Mouse (Mus musculus) olfactory bulb, adult 2 months (tissue): ENCODE data around the gene Vasp. TPM values are rescaled to one million over a fixed set of nuclear protein-coding genes. Genes with fewer than 3 reads are reported as not detected.

ENCODE experiments used
- H3K27ac ChIP-seq: fragments of 200-500 bp; 2 replicates; pipeline ENCODE4 v1.5.1; 2012; ENCODE audit warnings: low read depth, low read length; ENCODE audit not compliant: insufficient read depth
- H3K4me1 ChIP-seq: fragments of 200-500 bp; 2 replicates; pipeline ENCODE4 v1.6.1; 2012; ENCODE audit warnings: low read length; ENCODE audit not compliant: control insufficient read depth, insufficient read depth
- H3K4me3 ChIP-seq: fragments of 200-500 bp; 2 replicates; pipeline ENCODE4 v1.5.1; 2012; ENCODE audit warnings: mild to moderate bottlenecking, low read depth, low read length, moderate library complexity; ENCODE audit not compliant: insufficient read depth
- CTCF ChIP-seq: fragments of 200-500 bp; IDR thresholded peaks from 2 replicates; pipeline ENCODE4 v1.5.1; 2012; ENCODE audit warnings: low read depth, mild to moderate bottlenecking, low read length, moderate library complexity; ENCODE audit not compliant: insufficient read depth
- POLR2A ChIP-seq: fragments of 200-500 bp; IDR thresholded peaks from 2 replicates; pipeline ENCODE4 v1.6.1; 2012; ENCODE audit warnings: mild to moderate bottlenecking, low read depth, low read length, moderate library complexity; ENCODE audit not compliant: insufficient read depth
- WGBS: fragments of 180-500 bp; shearing (Covaris S2); methylation state at CpG from one replicate; pipeline ENCODE4 v1.1.7; 2018; 5-methylcytosine and 5-hydroxymethylcytosine counted together
- polyA plus RNA-seq: library from polyadenylated mRNA; stranded (reverse); fragments of >200 nt; gene quantifications from 2 replicates; pipeline ENCODE4 v1.2.4, GENCODE M21; 2012; ENCODE audit warnings: low replicate concordance; ENCODE audit not compliant: missing spikeins, insufficient read depth, insufficient read length

Gene Vasp
- polyA plus RNA-seq, 1 experiment, result not detected

DNA sequence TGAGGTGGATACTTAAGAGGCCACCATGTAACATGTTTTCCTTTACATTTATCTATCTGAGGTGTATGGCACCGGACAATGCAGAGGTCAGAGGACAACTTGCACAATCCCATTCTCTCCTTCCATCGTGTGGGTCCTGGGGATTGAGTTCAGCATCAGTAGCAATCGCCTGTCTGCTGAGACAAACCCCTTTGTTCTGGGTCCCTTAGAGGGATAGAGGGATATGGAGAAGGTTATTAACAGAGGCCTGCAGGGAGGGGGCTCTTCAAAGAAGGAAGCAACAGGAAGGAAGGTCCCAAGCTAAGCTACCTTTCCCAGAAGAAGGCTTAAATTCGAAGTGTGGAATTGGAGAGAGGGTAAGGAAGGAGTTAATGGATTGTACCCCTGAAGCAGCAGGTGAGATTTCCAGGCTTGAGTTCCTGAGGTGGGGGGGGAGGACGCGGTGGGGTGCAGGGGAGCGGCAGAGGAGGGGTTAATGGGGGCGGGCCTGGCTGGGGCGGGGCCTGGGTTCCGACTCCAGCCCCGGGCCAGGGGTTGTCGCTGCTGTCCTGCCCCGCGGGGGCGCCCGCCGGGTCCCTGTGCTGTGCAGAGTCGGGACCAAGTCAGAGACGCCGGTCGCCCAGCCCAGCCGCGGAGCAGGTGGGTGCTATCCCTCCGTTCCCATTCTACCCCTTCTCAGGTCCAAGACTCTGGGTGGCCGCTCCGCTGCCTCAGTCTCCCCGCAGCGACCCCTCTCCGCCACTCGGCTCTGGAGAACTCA lies 59.4 kb downstream of the Vasp start, which contains the start of gene Gpr4:
Gene Gpr4 (plus strand): TSS at position 543 of the 760 bp plus-strand sequence.
- whole genome bisulfite sequencing, result 5% methylated on average over 29 of the region's 30 CpGs
- peak within 1 kb of the TSS; percentile 52 for H3K4me3 ChIP-seq
- H3K4me1 ChIP-seq, result peaks cover 11% of the 10 kb centered on the region
- no peak for TF ChIP-seq POLR2A
- TF ChIP-seq CTCF, result no peak
- no peak within 1 kb of the TSS; the same call in 1 of the 2 replicates for H3K27ac ChIP-seq

GRCm38 (mm10) chr7:19211041-19211675 lies 60.5 kb downstream of the Vasp start:
- no peak overlapping the region for H3K27ac ChIP-seq
- TF ChIP-seq CTCF, result no peak
- TF ChIP-seq POLR2A, result no peak
- WGBS, result 80% methylated on average over 5 of the region's 5 CpGs
- peaks cover 11% of the 10 kb centered on the region for H3K4me1 ChIP-seq
- H3K4me3 ChIP-seq, result no peak overlapping the region

DNA sequence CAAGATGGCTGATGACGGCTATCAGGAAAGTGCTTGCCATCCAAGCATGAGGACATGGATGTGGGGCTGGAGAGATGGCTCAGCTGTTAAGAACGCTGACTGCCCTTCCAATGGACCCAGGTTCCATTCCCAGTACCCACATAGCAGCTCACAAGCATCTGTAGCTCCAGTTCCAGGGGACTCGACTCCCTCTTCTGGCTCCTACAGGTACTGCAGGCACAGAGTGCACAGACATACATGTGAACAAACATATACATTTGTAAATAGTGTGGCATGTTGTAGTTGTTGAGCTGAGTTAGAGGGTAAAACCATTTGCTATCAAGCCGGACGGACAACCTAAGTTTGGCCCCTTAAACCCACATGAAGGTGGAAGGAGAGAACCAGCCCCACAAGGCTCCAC lies 61.6 kb downstream of the Vasp start:
- WGBS, result 93% methylated on average over 5 of the region's 5 CpGs
- Histone ChIP-seq H3K27ac (no peak overlapping the region), H3K4me3 (no peak overlapping the region), H3K4me1 (peaks cover 8% of the 10 kb centered on the region)
- TF ChIP-seq POLR2A, result no peak
- no peak for TF ChIP-seq CTCF

DNA sequence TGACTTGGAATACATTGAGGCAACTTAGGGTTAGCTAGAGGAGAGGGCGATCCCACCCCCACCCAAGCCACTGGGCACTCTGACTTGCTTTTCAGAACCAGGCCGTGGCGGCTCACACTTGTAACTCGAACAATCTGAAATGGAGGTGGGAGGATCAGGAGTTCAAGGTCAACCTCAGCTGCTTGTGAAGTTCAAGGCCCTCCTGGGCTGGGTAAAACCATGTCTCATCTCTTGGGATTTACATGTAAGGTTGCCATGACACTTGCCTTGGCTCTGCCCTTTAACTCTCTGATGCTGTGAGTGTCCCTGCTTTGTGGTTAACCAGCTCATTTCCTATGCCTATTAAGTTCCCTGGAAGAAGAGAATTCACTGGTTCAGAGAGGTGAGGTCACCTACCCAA lies 62.1 kb downstream of the Vasp start:
- 78% methylated on average over 4 of the region's 4 CpGs for WGBS

GRCm38 (mm10) chr7:19208944-19209472 lies 62.6 kb downstream of the Vasp start:
- WGBS, result 55% methylated on average over 7 of the region's 7 CpGs
- Histone ChIP-seq H3K4me3 (no peak overlapping the region), H3K4me1 (peaks cover 4% of the 10 kb centered on the region), H3K27ac (no peak overlapping the region)
- TF ChIP-seq POLR2A (no peak), CTCF (no peak)

More for the DNA sequence above, 62.1 kb downstream of the Vasp start:
- Histone ChIP-seq H3K4me3 (no peak overlapping the region), H3K27ac (no peak overlapping the region), H3K4me1 (peaks cover 4% of the 10 kb centered on the region)
- TF ChIP-seq POLR2A (no peak), CTCF (no peak)

DNA sequence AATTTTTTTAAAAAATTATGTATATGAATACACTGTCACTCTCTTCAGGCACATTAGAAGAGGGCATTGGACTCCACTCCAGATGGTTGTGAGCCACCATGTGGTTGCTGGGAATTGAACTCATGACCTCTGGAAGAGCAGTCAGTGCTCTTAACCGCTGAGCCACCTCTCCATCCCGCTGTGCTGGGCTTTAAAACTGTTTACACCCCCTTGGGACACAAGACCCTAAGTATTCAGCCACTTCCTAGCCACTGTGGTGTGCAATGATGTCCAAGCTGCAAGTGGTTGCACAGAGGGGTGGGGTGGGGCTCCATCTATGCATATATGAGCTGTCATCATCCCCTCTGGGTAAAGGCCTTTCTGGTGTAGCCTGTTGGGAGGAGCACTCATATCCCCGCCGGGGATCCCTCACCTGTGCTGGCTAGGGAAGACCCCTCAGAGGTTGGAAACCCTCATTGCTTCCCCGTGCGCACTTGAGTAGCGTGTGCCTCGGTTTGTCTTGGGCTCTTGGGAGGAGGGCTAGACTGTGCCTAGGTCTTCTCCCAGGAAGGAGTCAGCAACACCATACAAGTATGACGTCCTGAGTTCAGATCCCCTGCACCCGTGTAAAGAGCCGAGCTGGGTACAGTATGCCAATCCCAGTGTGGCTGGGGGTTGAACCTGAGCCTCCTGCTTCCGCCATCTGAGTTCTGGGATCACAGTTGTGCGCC lies 63.3 kb downstream of the Vasp start:
- 80% methylated on average over 13 of the region's 13 CpGs for WGBS
- H3K4me1 ChIP-seq, result peaks cover 4% of the 10 kb centered on the region
- no peak overlapping the region for H3K4me3 ChIP-seq
- no peak overlapping the region for H3K27ac ChIP-seq
- TF ChIP-seq CTCF (no peak), POLR2A (no peak)

Other genes with a start within 250 kb of the Vasp start
- gene Foxa3, start 248.3 kb downstream of the Vasp start, polyA plus RNA-seq, result not detected in 2 replicates
- gene Sympk, start 247.4 kb downstream of the Vasp start, polyA plus RNA-seq, result not detected in 2 replicates
- not detected in 2 replicates for gene Rsph6a, start 217.1 kb downstream of the Vasp start, polyA plus RNA-seq
- gene Dmwd, start 195.6 kb downstream of the Vasp start, polyA plus RNA-seq, result not detected in 2 replicates
- not detected in 2 replicates for gene Dmpk, start 188.0 kb downstream of the Vasp start, polyA plus RNA-seq
- not detected in 2 replicates for gene Six5, start 177.2 kb downstream of the Vasp start, polyA plus RNA-seq
- gene Gm4969, start 153.4 kb downstream of the Vasp start, polyA plus RNA-seq, result not detected in 2 replicates
- not detected in 2 replicates for gene Fbxo46, start 152.0 kb downstream of the Vasp start, polyA plus RNA-seq
- not detected in 2 replicates for gene Qpctl, start 122.5 kb downstream of the Vasp start, polyA plus RNA-seq
- gene Snrpd2, start 122.1 kb downstream of the Vasp start, polyA plus RNA-seq, result not detected in 2 replicates
- not detected in 2 replicates for gene Gipr, start 105.7 kb downstream of the Vasp start, polyA plus RNA-seq
- gene Eml2, start 95.4 kb downstream of the Vasp start, polyA plus RNA-seq, result not detected in 2 replicates
- gene Gpr4, start 59.3 kb downstream of the Vasp start, polyA plus RNA-seq, result not detected in 2 replicates
- gene Opa3, start 43.5 kb downstream of the Vasp start, polyA plus RNA-seq, result not detected in 2 replicates
- not detected in 2 replicates for gene Ppm1n, start 8.2 kb upstream of the Vasp start, polyA plus RNA-seq
- not detected in 2 replicates for gene Rtn2, start 10.8 kb upstream of the Vasp start, polyA plus RNA-seq
- not detected in 2 replicates for gene Fosb, start 38.2 kb upstream of the Vasp start, polyA plus RNA-seq
- gene Ercc1, start 73.0 kb upstream of the Vasp start, polyA plus RNA-seq, result not detected in 2 replicates
- gene Cd3eap, start 87.7 kb upstream of the Vasp start, polyA plus RNA-seq, result not detected in 2 replicates
- not detected in 2 replicates for gene Ppp1r13l, start 87.9 kb upstream of the Vasp start, polyA plus RNA-seq
- gene Ercc2, start 110.2 kb upstream of the Vasp start, polyA plus RNA-seq, result not detected in 2 replicates
- not detected in 2 replicates for gene Klc3, start 132.3 kb upstream of the Vasp start, polyA plus RNA-seq
- not detected in 2 replicates for gene Ckm, start 133.0 kb upstream of the Vasp start, polyA plus RNA-seq
- gene Mark4, start 187.0 kb upstream of the Vasp start, polyA plus RNA-seq, result not detected in 2 replicates
- not detected in 2 replicates for gene Exoc3l2, start 191.5 kb upstream of the Vasp start, polyA plus RNA-seq
- not detected in 2 replicates for gene Bloc1s3, start 236.6 kb upstream of the Vasp start, polyA plus RNA-seq
- not detected in 2 replicates for gene Trappc6a, start 236.6 kb upstream of the Vasp start, polyA plus RNA-seq
- gene Nkpd1, start 246.0 kb upstream of the Vasp start, polyA plus RNA-seq, result not detected in 2 replicates